Mouse (Mus musculus) small intestine, adult 2 months (tissue): ENCODE measurements around the gene Gpr183.

Experiments used
- CTCF ChIP-seq: fragments of 200-500 bp; IDR thresholded peaks from 2 replicates; pipeline ENCODE4 v1.5.1; 2012; ENCODE audit warnings: low read depth, mild to moderate bottlenecking, control low read depth, inconsistent platforms, low read length, moderate library complexity, mixed read lengths; ENCODE audit not compliant: insufficient replicate concordance, insufficient read length; ENCODE audit errors: extremely low read depth
- POLR2A ChIP-seq: fragments of 200-500 bp; IDR thresholded peaks from 2 replicates; pipeline ENCODE4 v1.6.1; 2012; ENCODE audit warnings: low read depth, mild to moderate bottlenecking, control low read depth, inconsistent platforms, low read length, moderate library complexity

- no peak for TF ChIP-seq CTCF
- TF ChIP-seq POLR2A: no peak
Measured at GRCm38 (mm10) chr14:121958041-121958750, 6.8 kb downstream of the Gpr183 start.
